Mouse (Mus musculus): Measurements from ENCODE around the gene Tcf7l1. TPM values are rescaled to one million over a fixed set of nuclear protein-coding genes. Genes with fewer than 3 reads are reported as not detected.

Gene Tcf7l1
- polyA plus RNA-seq, 1 experiment from 2014 or later: 48.8 TPM

- Histone ChIP-seq H3K27ac (ENCODE audit: low read depth, low read length) (no peak overlapping the region), H3K9me3 (ENCODE audit: control insufficient read depth, low read length) (no peaks in the 10 kb centered on the region), H3K27me3 (ENCODE audit: control insufficient read depth, insufficient read depth, low read length) (no peaks in the 10 kb centered on the region; the same call in 1 of the 2 replicates), H3K4me1 (ENCODE audit: control insufficient read depth, insufficient read depth, low read length) (peaks cover 3% of the 10 kb centered on the region; the same call in 1 of the 2 replicates), H3K4me2 (replicated peaks; ENCODE audit: low read depth, low read length) (peak overlapping the region; percentile 49), H3K4me3 (ENCODE audit: low read length) (peak overlapping the region; percentile 20), H3K36me3 (ENCODE audit: control insufficient read depth, insufficient read depth, low read length) (no peaks in the 10 kb centered on the region), H3K9ac (ENCODE audit: low read depth, low read length) (0 out of 2 replicates have a peak overlapping the region, but pooled peaks have one; percentile 44)
- WGBS: 5% methylated on average over 26 of the region's 26 CpGs
- ATAC-seq (ENCODE audit: low FRiP score, low TSS enrichment): peak; percentile 22; the same call in 1 of the 2 replicates
Observed at GRCm38 (mm10) chr6:72824971-72825737, 36.1 kb upstream of the Tcf7l1 start.

GRCm38 (mm10) chr6:72813456-72813855 is 24.4 kb upstream of the Tcf7l1 start:
- no peak overlapping the region for H3K27ac ChIP-seq (ENCODE audit: low read depth, low read length)
- no peak for ATAC-seq (ENCODE audit: low FRiP score, low TSS enrichment)
- whole genome bisulfite sequencing: 54% methylated on average over 9 of the region's 9 CpGs
- H3K4me3 ChIP-seq (ENCODE audit: low read length): no peak overlapping the region
- no peaks in the 10 kb centered on the region for H3K36me3 ChIP-seq (ENCODE audit: control insufficient read depth, insufficient read depth, low read length)
- no peaks in the 10 kb centered on the region for H3K27me3 ChIP-seq (ENCODE audit: control insufficient read depth, insufficient read depth, low read length)
- H3K4me2 ChIP-seq (replicated peaks; ENCODE audit: low read depth, low read length): peak overlapping the region; percentile 8; the same call in 1 of the 2 replicates
- H3K9ac ChIP-seq (ENCODE audit: low read depth, low read length): no peak overlapping the region
- H3K4me1 ChIP-seq (ENCODE audit: control insufficient read depth, insufficient read depth, low read length): no peaks in the 10 kb centered on the region
- no peaks in the 10 kb centered on the region for H3K9me3 ChIP-seq (ENCODE audit: control insufficient read depth, low read length)

GRCm38 (mm10) chr6:72810248-72810647 is 21.2 kb upstream of the Tcf7l1 start:
- WGBS: 77% methylated on average over 7 of the region's 7 CpGs

GRCm38 (mm10) chr6:72809522-72810149 is 20.6 kb upstream of the Tcf7l1 start:
- H3K4me2 ChIP-seq (replicated peaks; ENCODE audit: low read depth, low read length): no peak overlapping the region
- no peaks in the 10 kb centered on the region for H3K4me1 ChIP-seq (ENCODE audit: control insufficient read depth, insufficient read depth, low read length)
- no peak for ATAC-seq (ENCODE audit: low FRiP score, low TSS enrichment)
- H3K9me3 ChIP-seq (ENCODE audit: control insufficient read depth, low read length): no peaks in the 10 kb centered on the region
- no peaks in the 10 kb centered on the region for H3K27me3 ChIP-seq (ENCODE audit: control insufficient read depth, insufficient read depth, low read length)
- H3K36me3 ChIP-seq (ENCODE audit: control insufficient read depth, insufficient read depth, low read length): no peaks in the 10 kb centered on the region
- no peak overlapping the region for H3K27ac ChIP-seq (ENCODE audit: low read depth, low read length)
- WGBS: 68% methylated on average over 4 of the region's 4 CpGs
- H3K9ac ChIP-seq (ENCODE audit: low read depth, low read length): no peak overlapping the region
- H3K4me3 ChIP-seq (ENCODE audit: low read length): no peak overlapping the region

More at GRCm38 (mm10) chr6:72810248-72810647, 21.2 kb upstream of the Tcf7l1 start:
- Histone ChIP-seq H3K27me3 (ENCODE audit: control insufficient read depth, insufficient read depth, low read length) (no peaks in the 10 kb centered on the region), H3K9me3 (ENCODE audit: control insufficient read depth, low read length) (no peaks in the 10 kb centered on the region), H3K4me3 (ENCODE audit: low read length) (no peak overlapping the region), H3K4me2 (replicated peaks; ENCODE audit: low read depth, low read length) (no peak overlapping the region), H3K9ac (ENCODE audit: low read depth, low read length) (no peak overlapping the region), H3K36me3 (ENCODE audit: control insufficient read depth, insufficient read depth, low read length) (no peaks in the 10 kb centered on the region), H3K4me1 (ENCODE audit: control insufficient read depth, insufficient read depth, low read length) (no peaks in the 10 kb centered on the region), H3K27ac (ENCODE audit: low read depth, low read length) (no peak overlapping the region)
- no peak for ATAC-seq (ENCODE audit: low FRiP score, low TSS enrichment)

- Histone ChIP-seq H3K9ac (ENCODE audit: low read depth, low read length) (no peak overlapping the region), H3K4me3 (ENCODE audit: low read length) (no peak overlapping the region), H3K27ac (ENCODE audit: low read depth, low read length) (no peak overlapping the region), H3K4me1 (ENCODE audit: control insufficient read depth, insufficient read depth, low read length) (no peaks in the 10 kb centered on the region), H3K27me3 (ENCODE audit: control insufficient read depth, insufficient read depth, low read length) (no peaks in the 10 kb centered on the region), H3K4me2 (replicated peaks; ENCODE audit: low read depth, low read length) (no peak overlapping the region), H3K36me3 (ENCODE audit: control insufficient read depth, insufficient read depth, low read length) (no peaks in the 10 kb centered on the region), H3K9me3 (ENCODE audit: control insufficient read depth, low read length) (no peaks in the 10 kb centered on the region)
- no peak for ATAC-seq (ENCODE audit: low FRiP score, low TSS enrichment)
- 64% methylated on average over 3 of the region's 3 CpGs for WGBS
Observed at GRCm38 (mm10) chr6:72808342-72808741, 19.3 kb upstream of the Tcf7l1 start.

- Histone ChIP-seq H3K27me3 (ENCODE audit: control insufficient read depth, insufficient read depth, low read length) (no peaks in the 10 kb centered on the region), H3K4me2 (replicated peaks; ENCODE audit: low read depth, low read length) (no peak overlapping the region), H3K9ac (ENCODE audit: low read depth, low read length) (no peak overlapping the region), H3K4me1 (ENCODE audit: control insufficient read depth, insufficient read depth, low read length) (no peaks in the 10 kb centered on the region), H3K4me3 (ENCODE audit: low read length) (no peak overlapping the region), H3K36me3 (ENCODE audit: control insufficient read depth, insufficient read depth, low read length) (no peaks in the 10 kb centered on the region), H3K9me3 (ENCODE audit: control insufficient read depth, low read length) (no peaks in the 10 kb centered on the region), H3K27ac (ENCODE audit: low read depth, low read length) (no peak overlapping the region)
- no peak for ATAC-seq (ENCODE audit: low FRiP score, low TSS enrichment)
- 82% methylated on average over 6 of the region's 6 CpGs for WGBS
Observed at GRCm38 (mm10) chr6:72803669-72804068, 14.6 kb upstream of the Tcf7l1 start.

GRCm38 (mm10) chr6:72802119-72802518 is 13.1 kb upstream of the Tcf7l1 start:
- H3K9me3 ChIP-seq (ENCODE audit: control insufficient read depth, low read length): no peaks in the 10 kb centered on the region
- H3K27me3 ChIP-seq (ENCODE audit: control insufficient read depth, insufficient read depth, low read length): no peaks in the 10 kb centered on the region
- no peaks in the 10 kb centered on the region for H3K36me3 ChIP-seq (ENCODE audit: control insufficient read depth, insufficient read depth, low read length)
- H3K4me3 ChIP-seq (ENCODE audit: low read length): no peak overlapping the region
- WGBS: 95% methylated on average over 6 of the region's 6 CpGs
- H3K4me2 ChIP-seq (replicated peaks; ENCODE audit: low read depth, low read length): no peak overlapping the region
- H3K4me1 ChIP-seq (ENCODE audit: control insufficient read depth, insufficient read depth, low read length): no peaks in the 10 kb centered on the region
- ATAC-seq (ENCODE audit: low FRiP score, low TSS enrichment): no peak
- H3K27ac ChIP-seq (ENCODE audit: low read depth, low read length): no peak overlapping the region
- H3K9ac ChIP-seq (ENCODE audit: low read depth, low read length): no peak overlapping the region

- WGBS: 51% methylated on average over 2 of the region's 2 CpGs
- H3K27ac ChIP-seq (ENCODE audit: low read depth, low read length): no peak overlapping the region
- H3K9ac ChIP-seq (ENCODE audit: low read depth, low read length): no peak overlapping the region
- no peak overlapping the region for H3K4me3 ChIP-seq (ENCODE audit: low read length)
- no peaks in the 10 kb centered on the region for H3K4me1 ChIP-seq (ENCODE audit: control insufficient read depth, insufficient read depth, low read length)
- no peaks in the 10 kb centered on the region for H3K27me3 ChIP-seq (ENCODE audit: control insufficient read depth, insufficient read depth, low read length)
- ATAC-seq (ENCODE audit: low FRiP score, low TSS enrichment): no peak
- no peak overlapping the region for H3K4me2 ChIP-seq (replicated peaks; ENCODE audit: low read depth, low read length)
- H3K36me3 ChIP-seq (ENCODE audit: control insufficient read depth, insufficient read depth, low read length): no peaks in the 10 kb centered on the region
- H3K9me3 ChIP-seq (ENCODE audit: control insufficient read depth, low read length): no peaks in the 10 kb centered on the region
Observed at GRCm38 (mm10) chr6:72800641-72801040, 11.6 kb upstream of the Tcf7l1 start.

GRCm38 (mm10) chr6:72797763-72798162 is 8.7 kb upstream of the Tcf7l1 start:
- Histone ChIP-seq H3K27ac (ENCODE audit: low read depth, low read length) (no peak overlapping the region), H3K27me3 (ENCODE audit: control insufficient read depth, insufficient read depth, low read length) (no peaks in the 10 kb centered on the region), H3K4me3 (ENCODE audit: low read length) (no peak overlapping the region), H3K4me2 (replicated peaks; ENCODE audit: low read depth, low read length) (no peak overlapping the region), H3K36me3 (ENCODE audit: control insufficient read depth, insufficient read depth, low read length) (no peaks in the 10 kb centered on the region), H3K9ac (ENCODE audit: low read depth, low read length) (no peak overlapping the region), H3K9me3 (ENCODE audit: control insufficient read depth, low read length) (no peaks in the 10 kb centered on the region), H3K4me1 (ENCODE audit: control insufficient read depth, insufficient read depth, low read length) (no peaks in the 10 kb centered on the region)
- no peak for ATAC-seq (ENCODE audit: low FRiP score, low TSS enrichment)

Measured in kidney, embryonic 14.5 days (tissue).